Mouse (Mus musculus): Measurements from ENCODE around the gene Gpr3. TPM values are rescaled to one million over a fixed set of nuclear protein-coding genes. Genes with fewer than 3 reads are reported as not detected.

Gpr3 gene
- polyA plus RNA-seq, 1 experiment, result 0.21 TPM

DNA sequence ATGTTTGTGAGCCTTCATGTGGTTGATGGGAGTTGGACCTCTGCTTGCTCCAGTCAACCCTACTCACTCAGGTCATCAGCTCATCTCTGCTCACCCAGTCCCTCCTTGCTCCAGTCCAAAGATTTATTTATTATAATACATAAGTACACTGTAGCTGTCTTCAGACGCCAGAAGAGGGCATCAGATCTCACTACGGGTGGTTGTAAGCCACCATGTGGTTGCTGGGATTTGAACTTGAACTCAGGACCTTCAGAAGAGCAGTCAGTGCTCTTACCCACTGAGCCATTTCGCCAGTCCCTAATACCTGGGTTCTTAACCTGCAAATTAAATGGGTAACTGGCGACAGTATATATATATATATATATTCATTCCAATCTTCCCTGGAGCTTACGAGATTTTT lies 23.1 kb upstream of the Gpr3 start:
- no peak for DNase-seq (ENCODE audit: low read depth, low spot score)
- 72% methylated on average over 5 of the region's 5 CpGs for whole genome bisulfite sequencing

GRCm38 (mm10) chr4:133234771-133235170 lies 22.4 kb upstream of the Gpr3 start:
- 55% methylated on average over 5 of the region's 5 CpGs for WGBS
- DNase-seq (ENCODE audit: low read depth, low spot score), result no peak

DNA sequence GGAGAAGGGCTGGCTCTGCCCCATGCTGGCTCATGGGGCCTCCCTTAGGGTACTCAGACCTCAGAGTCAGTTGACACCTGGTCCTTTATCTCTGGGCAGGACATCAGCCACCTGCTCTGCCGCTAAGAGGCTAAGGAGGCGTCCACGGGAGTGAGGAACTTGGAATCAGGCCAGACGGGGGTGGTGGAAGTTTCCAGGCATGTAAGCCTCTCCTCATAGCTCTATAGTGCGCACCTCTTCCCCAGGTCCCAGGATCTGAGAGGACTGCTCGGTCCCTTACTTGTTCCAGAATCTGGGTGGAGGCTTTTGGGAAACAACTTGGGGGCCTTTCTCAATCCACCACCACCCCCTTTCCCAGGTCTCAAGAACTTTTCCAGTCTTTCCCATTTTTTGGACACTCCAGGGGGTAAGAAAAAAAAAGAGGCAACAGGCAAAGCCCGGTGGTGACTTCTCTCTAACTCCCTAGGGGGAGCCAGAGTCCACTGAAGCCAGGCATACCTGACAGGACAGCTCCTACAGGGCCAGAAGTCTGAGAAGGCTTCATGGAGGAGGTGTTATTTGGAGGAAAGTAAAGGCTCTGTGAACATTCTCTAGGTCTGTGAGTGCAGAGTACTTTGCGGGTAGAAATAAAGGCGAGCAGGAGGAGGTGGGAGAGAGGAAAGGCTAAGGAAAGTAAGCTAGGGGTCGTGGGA lies 21.1 kb upstream of the Gpr3 start:
- WGBS, result 32% methylated on average over 10 of the region's 10 CpGs
- no peak for DNase-seq (ENCODE audit: low read depth, low spot score)

GRCm38 (mm10) chr4:133229582-133229981 lies 17.2 kb upstream of the Gpr3 start:
- 78% methylated on average over 8 of the region's 8 CpGs for WGBS
- DNase-seq (ENCODE audit: low read depth, low spot score), result no peak

DNA sequence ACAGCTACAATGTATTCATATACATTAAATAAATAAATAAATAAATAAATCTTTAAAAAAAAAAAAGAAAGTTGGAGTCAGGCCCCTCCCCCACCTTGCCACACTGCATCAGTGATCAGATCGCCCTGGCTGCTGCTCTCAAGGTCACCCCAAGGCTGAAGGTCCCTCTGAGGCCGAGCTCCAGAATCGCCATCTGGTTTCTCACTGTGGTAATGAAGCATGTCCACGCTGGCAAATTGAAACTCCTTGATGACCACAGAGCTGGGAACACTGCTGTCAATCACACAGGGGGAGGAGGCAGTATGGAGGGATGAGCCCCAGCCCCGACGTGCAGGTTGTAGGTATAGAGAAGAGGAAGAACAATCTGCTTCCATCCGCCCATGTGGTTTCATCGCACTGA lies 15.3 kb upstream of the Gpr3 start:
- WGBS, result 67% methylated on average over 8 of the region's 8 CpGs
- DNase-seq (ENCODE audit: low read depth, low spot score), result no peak

DNA sequence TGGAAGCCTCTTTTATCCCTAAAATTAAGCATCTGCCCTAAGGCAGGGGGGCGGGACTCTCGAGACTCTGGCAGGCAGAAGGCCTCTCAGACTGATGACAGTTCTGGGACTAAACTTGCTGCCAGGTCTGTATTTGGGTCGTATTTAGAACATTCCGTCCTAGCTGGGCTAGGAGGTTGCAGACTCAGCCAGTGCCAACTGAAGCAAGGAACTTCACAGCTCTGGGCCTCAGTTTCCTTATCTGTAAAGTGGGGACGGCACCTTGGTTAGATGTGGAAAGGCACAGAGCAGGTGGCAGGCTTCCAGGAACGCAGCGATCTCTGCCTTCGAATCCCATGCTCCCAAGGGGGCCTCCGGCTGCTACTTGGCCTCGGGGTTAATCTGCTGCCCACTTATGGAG lies 13.7 kb upstream of the Gpr3 start:
- 63% methylated on average over 10 of the region's 10 CpGs for WGBS
- DNase-seq (ENCODE audit: low read depth, low spot score), result no peak

- 60% methylated on average over 5 of the region's 5 CpGs for WGBS
- DNase-seq (ENCODE audit: low read depth, low spot score), result no peak
These were observed 11.5 kb upstream of the Gpr3 start for GRCm38 (mm10) chr4:133223875-133224274.

- 91% methylated on average over 8 of the region's 8 CpGs for WGBS
- DNase-seq (ENCODE audit: low read depth, low spot score), result no peak
These were observed 9.4 kb upstream of the Gpr3 start for GRCm38 (mm10) chr4:133221701-133222100.

GRCm38 (mm10) chr4:133220656-133221055 lies 8.3 kb upstream of the Gpr3 start:
- no peak for DNase-seq (ENCODE audit: low read depth, low spot score)
- WGBS, result 9% methylated on average over 25 of the region's 25 CpGs

DNA sequence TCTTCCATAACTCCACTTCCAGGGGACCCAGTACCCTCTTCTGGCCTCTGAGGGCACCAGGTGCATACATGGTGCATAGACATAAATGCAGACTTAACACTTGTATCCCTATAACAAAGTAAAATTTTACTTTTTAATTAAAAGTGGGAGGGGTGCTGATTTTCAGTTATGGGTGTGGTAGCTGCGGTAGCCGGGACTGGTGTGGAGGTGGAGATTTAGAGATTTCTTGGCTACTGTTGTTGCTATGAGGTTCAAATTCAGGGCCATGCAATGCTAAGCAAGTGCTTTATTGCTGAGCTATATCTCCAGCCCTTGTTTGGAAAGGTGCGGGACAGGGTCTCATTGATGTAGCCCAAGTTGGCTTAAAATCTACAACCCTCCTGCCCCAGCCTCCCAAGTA lies 6.4 kb upstream of the Gpr3 start:
- no peak for DNase-seq (ENCODE audit: low read depth, low spot score)

GRCm38 (mm10) chr4:133217641-133218040 lies 5.3 kb upstream of the Gpr3 start:
- WGBS, result 12% methylated on average over 5 of the region's 5 CpGs
- no peak for DNase-seq (ENCODE audit: low read depth, low spot score)

More for the DNA sequence above, 6.4 kb upstream of the Gpr3 start:
- WGBS, result 69% methylated on average over 3 of the region's 3 CpGs

- WGBS, result 47% methylated on average over 10 of the region's 10 CpGs
- no peak for DNase-seq (ENCODE audit: low read depth, low spot score)
These were observed 1.3 kb upstream of the Gpr3 start for GRCm38 (mm10) chr4:133213661-133214060.

- 2% methylated on average over 8 of the region's 9 CpGs for WGBS
- no peak for DNase-seq (ENCODE audit: low read depth, low spot score)
These were observed 893 bp upstream of the Gpr3 start for GRCm38 (mm10) chr4:133213268-133213590.

DNA sequence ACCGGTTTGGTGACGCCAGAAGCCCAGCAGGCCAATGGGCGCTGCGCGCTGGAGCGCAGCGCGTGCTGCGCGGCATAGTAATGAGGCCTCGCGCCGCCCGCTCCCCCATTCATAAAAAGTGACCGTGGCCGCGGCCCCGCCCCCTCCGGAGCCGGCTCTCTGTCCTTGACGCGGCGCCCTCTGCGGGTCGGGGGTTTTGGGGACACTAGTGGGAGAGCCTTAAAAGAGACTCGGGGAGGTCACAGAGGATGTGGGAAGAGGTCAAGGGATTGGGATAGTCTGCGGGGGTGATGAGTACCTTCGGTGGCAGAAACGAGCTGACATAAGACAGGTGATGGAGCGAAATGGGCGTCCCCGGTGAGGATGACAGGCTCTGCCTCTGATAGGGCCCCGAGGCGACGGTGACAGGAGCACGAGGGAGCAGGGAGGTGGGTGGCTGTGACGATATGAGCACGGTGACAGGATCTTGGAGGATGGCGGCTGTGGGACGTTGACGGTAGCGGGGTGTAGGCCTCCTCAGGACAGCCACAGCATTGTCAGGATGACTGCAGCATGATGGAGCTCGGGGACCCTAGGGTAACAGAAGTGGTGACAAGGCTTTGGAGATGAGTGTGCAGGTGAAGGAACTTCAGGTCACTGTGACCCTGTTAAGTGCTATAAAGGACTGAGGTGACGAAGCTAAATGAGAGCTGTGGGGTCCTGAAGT lies 379 bp upstream of the Gpr3 start:
- no peak for DNase-seq (ENCODE audit: low read depth, low spot score)
- 3% methylated on average over 44 of the region's 44 CpGs for WGBS

GRCm38 (mm10) chr4:133210788-133211390 lies 1.4 kb downstream of the Gpr3 start:
- no peak for DNase-seq (ENCODE audit: low read depth, low spot score)
- WGBS, result 97% methylated on average over 19 of the region's 19 CpGs

- no peak for DNase-seq (ENCODE audit: low read depth, low spot score)
- WGBS, result 91% methylated on average over 24 of the region's 24 CpGs
These were observed 2.1 kb downstream of the Gpr3 start for GRCm38 (mm10) chr4:133210023-133210787.

DNA sequence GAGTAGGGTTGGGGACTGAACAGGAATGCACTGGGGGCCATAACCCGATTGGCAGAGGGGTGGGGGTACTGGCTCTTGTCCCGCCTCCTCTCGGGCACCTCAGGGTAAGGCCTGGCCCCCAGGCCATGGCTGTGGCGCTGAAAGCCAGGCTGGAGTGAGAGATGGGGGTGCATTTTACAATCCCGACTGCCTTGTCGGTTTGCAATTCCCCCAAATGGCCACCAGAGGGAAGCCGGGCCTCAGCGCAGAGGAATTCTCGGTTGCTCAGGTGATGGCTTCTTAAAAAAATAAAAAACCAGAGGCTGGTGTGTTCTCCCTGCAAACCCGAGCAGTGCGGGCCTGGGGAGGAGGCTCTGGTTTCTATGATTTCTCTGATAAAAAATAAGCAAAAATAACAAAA lies 3.0 kb downstream of the Gpr3 start:
- 3% methylated on average over 11 of the region's 11 CpGs for WGBS
- DNase-seq (ENCODE audit: low read depth, low spot score), result no peak

DNA sequence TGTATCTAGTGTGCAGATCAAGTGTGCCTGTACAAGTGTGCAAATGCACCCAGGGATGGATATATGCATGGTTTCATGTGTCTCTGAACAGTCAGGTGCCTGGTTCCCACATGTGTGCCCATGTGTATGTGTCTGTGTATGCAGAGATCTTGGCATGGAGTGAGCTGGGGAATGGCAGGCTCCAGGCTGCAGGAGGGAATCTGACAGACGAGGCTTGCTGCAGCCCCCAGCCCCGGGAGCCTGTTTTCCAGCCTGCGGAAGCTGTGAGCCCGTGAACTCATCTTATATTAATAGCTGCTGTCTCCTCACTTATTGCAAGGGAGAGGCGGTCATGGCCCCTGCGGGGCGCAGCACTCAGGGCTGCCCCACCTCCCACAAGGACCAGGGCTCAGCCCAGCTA lies 8.0 kb downstream of the Gpr3 start:
- no peak for DNase-seq (ENCODE audit: low read depth, low spot score)
- WGBS, result 49% methylated on average over 7 of the region's 7 CpGs

- DNase-seq (ENCODE audit: low read depth, low spot score), result no peak
- 66% methylated on average over 3 of the region's 3 CpGs for WGBS
These were observed 8.7 kb downstream of the Gpr3 start for GRCm38 (mm10) chr4:133203591-133203990.

GRCm38 (mm10) chr4:133202254-133202653 lies 10.1 kb downstream of the Gpr3 start:
- WGBS, result 90% methylated on average over 3 of the region's 3 CpGs
- DNase-seq (ENCODE audit: low read depth, low spot score), result no peak
